Mouse (Mus musculus) intestine, postnatal 0 days (tissue): ENCODE data around the gene Slc1a7. TPM values are rescaled to one million over a fixed set of nuclear protein-coding genes. Genes with fewer than 3 reads are reported as not detected.

Source experiments
- ATAC-seq: fragments of 200-750 bp; cut with Nextera tagmentation; 2 replicates; pipeline ENCODE4 v1.8.0; 2017; ENCODE audit warnings: mild to moderate bottlenecking, moderate TSS enrichment, moderate library complexity
- H3K27ac ChIP-seq: fragments of 300-500 bp; sonication (generic); 2 replicates; pipeline ENCODE4 v1.5.1; 2014; ENCODE audit warnings: mild to moderate bottlenecking, low read depth, low read length, moderate library complexity
- H3K27me3 ChIP-seq: fragments of 300-500 bp; sonication (generic); replicated peaks from 2 replicates; pipeline ENCODE4 v1.6.1; 2014; ENCODE audit warnings: low read length, mixed read lengths; ENCODE audit not compliant: control insufficient read depth, insufficient read depth
- H3K36me3 ChIP-seq: fragments of 300-500 bp; sonication (generic); 2 replicates; pipeline ENCODE4 v1.6.1; 2014; ENCODE audit warnings: mild to moderate bottlenecking, moderate library complexity; ENCODE audit not compliant: control insufficient read depth, insufficient read depth
- H3K4me1 ChIP-seq: fragments of 300-500 bp; sonication (generic); replicated peaks from 2 replicates; pipeline ENCODE4 v1.6.1; 2014; ENCODE audit warnings: antibody characterized with exemption, low read length, mixed read lengths; ENCODE audit not compliant: control insufficient read depth, insufficient read depth
- H3K4me2 ChIP-seq: fragments of 300-500 bp; sonication (generic); replicated peaks from 2 replicates; pipeline ENCODE4 v1.6.1; 2014; ENCODE audit warnings: low read depth, mild to moderate bottlenecking, moderate library complexity
- H3K4me3 ChIP-seq: fragments of 300-500 bp; sonication (generic); 2 replicates; pipeline ENCODE4 v1.5.1; 2014; ENCODE audit warnings: low read depth, low read length
- H3K9ac ChIP-seq: fragments of 300-500 bp; sonication (generic); 2 replicates; pipeline ENCODE4 v1.6.1; 2014; ENCODE audit warnings: mild to moderate bottlenecking, low read depth, low read length
- H3K9me3 ChIP-seq: fragments of 300-500 bp; sonication (generic); 2 replicates; pipeline ENCODE4 v1.6.1; 2016; ENCODE audit warnings: mixed run types; ENCODE audit not compliant: control insufficient read depth
- CTCF ChIP-seq: sonication (generic); IDR thresholded peaks from 2 replicates; pipeline ENCODE4 v1.5.1; 2016; ENCODE audit warnings: low read depth, mild to moderate bottlenecking, control low read depth, antibody characterized with exemption, moderate library complexity
- WGBS: fragments of 180-500 bp; shearing (Covaris S2); extraction: QIAGEN DNeasy Blood & Tissue Kit; methylation state at CpG from one replicate; pipeline ENCODE4 v1.1.7; 2014; 5-methylcytosine and 5-hydroxymethylcytosine counted together
- polyA plus RNA-seq: library from polyadenylated mRNA; unstranded; fragments of >200 nt; fragmentation: Nextera tagmentation; extraction: Ambion mirVana; gene quantifications from 2 replicates; pipeline ENCODE4 v1.2.1, GENCODE M21; 2015

Gene Slc1a7
- polyA plus RNA-seq, 1 experiment from 2014 or later = 0.14 TPM

- ATAC-seq = no peak
- Histone ChIP-seq H3K27ac (no peak overlapping the region), H3K9ac (no peak overlapping the region), H3K36me3 (no peaks in the 10 kb centered on the region), H3K4me3 (no peak overlapping the region), H3K4me1 (no peaks in the 10 kb centered on the region), H3K9me3 (no peaks in the 10 kb centered on the region), H3K27me3 (no peaks in the 10 kb centered on the region), H3K4me2 (no peak overlapping the region)
- 79% methylated on average over 7 of the region's 7 CpGs for WGBS
- no peak for TF ChIP-seq CTCF
Observed at GRCm38 (mm10) chr4:107942741-107943140, 25.4 kb upstream of the Slc1a7 start.

GRCm38 (mm10) chr4:107944141-107944540 is 24.0 kb upstream of the Slc1a7 start:
- H3K27me3 ChIP-seq = no peaks in the 10 kb centered on the region
- TF ChIP-seq CTCF = no peak
- no peak overlapping the region for H3K4me3 ChIP-seq
- 89% methylated on average over 2 of the region's 2 CpGs for WGBS
- H3K4me2 ChIP-seq = no peak overlapping the region
- H3K36me3 ChIP-seq = no peaks in the 10 kb centered on the region
- no peak overlapping the region for H3K9ac ChIP-seq
- no peaks in the 10 kb centered on the region for H3K9me3 ChIP-seq
- H3K27ac ChIP-seq = no peak overlapping the region
- no peak for ATAC-seq
- H3K4me1 ChIP-seq = no peaks in the 10 kb centered on the region

GRCm38 (mm10) chr4:107949918-107950317 is 18.2 kb upstream of the Slc1a7 start:
- Histone ChIP-seq H3K4me3 (no peak overlapping the region), H3K9me3 (no peaks in the 10 kb centered on the region), H3K27ac (no peak overlapping the region), H3K36me3 (no peaks in the 10 kb centered on the region), H3K4me1 (no peaks in the 10 kb centered on the region), H3K27me3 (no peaks in the 10 kb centered on the region), H3K9ac (no peak overlapping the region), H3K4me2 (no peak overlapping the region)
- 59% methylated on average over 4 of the region's 4 CpGs for WGBS
- no peak for ATAC-seq
- no peak for TF ChIP-seq CTCF

- Histone ChIP-seq H3K36me3 (no peaks in the 10 kb centered on the region), H3K27me3 (no peaks in the 10 kb centered on the region)
- no peak for ATAC-seq
Observed at GRCm38 (mm10) chr4:107952845-107953244, 15.3 kb upstream of the Slc1a7 start.

GRCm38 (mm10) chr4:107955691-107956090 is 12.4 kb upstream of the Slc1a7 start:
- no peaks in the 10 kb centered on the region for H3K27me3 ChIP-seq
- 67% methylated on average over 5 of the region's 5 CpGs for WGBS
- ATAC-seq = no peak
- no peak overlapping the region for H3K9ac ChIP-seq
- H3K4me3 ChIP-seq = no peak overlapping the region
- H3K27ac ChIP-seq = no peak overlapping the region
- H3K36me3 ChIP-seq = no peaks in the 10 kb centered on the region
- no peak for TF ChIP-seq CTCF
- H3K4me1 ChIP-seq = no peaks in the 10 kb centered on the region
- no peaks in the 10 kb centered on the region for H3K9me3 ChIP-seq
- H3K4me2 ChIP-seq = no peak overlapping the region

More at GRCm38 (mm10) chr4:107952845-107953244, 15.3 kb upstream of the Slc1a7 start:
- Histone ChIP-seq H3K9ac (no peak overlapping the region), H3K27ac (no peak overlapping the region), H3K4me2 (no peak overlapping the region), H3K4me1 (no peaks in the 10 kb centered on the region), H3K9me3 (no peaks in the 10 kb centered on the region), H3K4me3 (no peak overlapping the region)
- peak; percentile 57 for TF ChIP-seq CTCF

- Histone ChIP-seq H3K4me1 (no peaks in the 10 kb centered on the region), H3K9ac (no peak overlapping the region), H3K4me3 (no peak overlapping the region), H3K4me2 (no peak overlapping the region), H3K36me3 (no peaks in the 10 kb centered on the region), H3K27me3 (no peaks in the 10 kb centered on the region), H3K9me3 (no peaks in the 10 kb centered on the region), H3K27ac (no peak overlapping the region)
- TF ChIP-seq CTCF = no peak
- 85% methylated on average over 7 of the region's 7 CpGs for WGBS
- ATAC-seq = no peak
Observed at GRCm38 (mm10) chr4:107958487-107958886, 9.6 kb upstream of the Slc1a7 start.
